8 mouse cellular contexts compared by ENCODE assay signal in genomic region chr1:59912413-59913157, GRCm38 (mm10). TPM values are rescaled to one million over a fixed set of nuclear protein-coding genes. Genes with fewer than 3 reads are reported as not detected.
DNase-seq lines count a peak whose midpoint lies in the region; ATAC-seq and TF ChIP-seq lines count a peak whose summit lies in the region.

Gene Fam117b, plus strand, starts transcription at chr1:59913006.

- H3ac ChIP-seq in C2C12 (ENCODE audit: control insufficient read depth, insufficient read length, low read depth) (peak within 1 kb of the TSS; percentile 94), myocyte (ENCODE audit: control insufficient read depth, insufficient read length) (peak within 1 kb of the TSS; percentile 96)

- peak; percentile 95 for ATAC-seq in heart, embryonic 11.5 days (replicated peaks; ENCODE audit: insufficient number of reproducible peaks, low FRiP score, low TSS enrichment)
- peak; percentile 97 for ATAC-seq in kidney, embryonic 16.5 days (ENCODE audit: low FRiP score, low TSS enrichment)

- peak; percentile 25 for TF ChIP-seq CTCF in C2C12 (IDR thresholded peaks at IDR 0.05; ENCODE audit: control insufficient read depth, insufficient read depth, insufficient read length)
- TF ChIP-seq CTCF in brain, embryonic 14.5 days (IDR thresholded peaks at IDR 0.05; ENCODE audit: borderline replicate concordance, extremely low read depth, insufficient read depth, insufficient read length): no peak
- no peak for TF ChIP-seq CTCF in liver, adult 2 months (IDR thresholded peaks at IDR 0.05; ENCODE audit: low read depth, low read length)

- H3K79me3 ChIP-seq in C2C12 (ENCODE audit: low read depth): peaks cover 19% of the 10 kb centered on the region

- DNase-seq in brain, embryonic 14.5 days (ENCODE audit: low read depth): peak; percentile 99
- peak; percentile 76 for DNase-seq in liver, adult 2 months (ENCODE audit: extremely low read depth, low read depth, low spot score)
- peak; percentile 98 for DNase-seq in splenic B cell, adult 2 months (ENCODE audit: low read depth, low spot score)

- H3K4me3 ChIP-seq in C2C12 (ENCODE audit: insufficient read depth, poor library complexity, severe bottlenecking): peak within 1 kb of the TSS; percentile 78
- H3K4me3 ChIP-seq in erythroblast, embryonic 14.5 days (replicated peaks): peak within 1 kb of the TSS; percentile 94
- H3K4me3 ChIP-seq in heart, embryonic 11.5 days (ENCODE audit: low read depth, low read length): peak within 1 kb of the TSS; percentile 97
- H3K4me3 ChIP-seq in kidney, embryonic 16.5 days (ENCODE audit: low read length): peak within 1 kb of the TSS; percentile 97
- peak within 1 kb of the TSS; percentile 95 for H3K4me3 ChIP-seq in liver, adult 2 months (ENCODE audit: insufficient read depth, low read depth, low read length)
- peak within 1 kb of the TSS; percentile 35 for H3K4me3 ChIP-seq in myocyte

- H3K4me1 ChIP-seq in erythroblast, embryonic 14.5 days (ENCODE audit: control insufficient read depth): peaks cover 34% of the 10 kb centered on the region
- peaks cover 11% of the 10 kb centered on the region for H3K4me1 ChIP-seq in heart, embryonic 11.5 days (ENCODE audit: control insufficient read depth, insufficient read depth, low read length)
- H3K4me1 ChIP-seq in kidney, embryonic 16.5 days (ENCODE audit: insufficient read depth, low read length): peaks cover 22% of the 10 kb centered on the region
- H3K4me1 ChIP-seq in liver, adult 2 months (ENCODE audit: control insufficient read depth, insufficient read depth, low read length): no peaks in the 10 kb centered on the region

- H3K9me3 ChIP-seq in erythroblast, embryonic 14.5 days (ENCODE audit: control insufficient read depth, low read length): no peaks in the 10 kb centered on the region
- no peaks in the 10 kb centered on the region for H3K9me3 ChIP-seq in heart, embryonic 11.5 days (replicated peaks; ENCODE audit: control insufficient read depth, low read length)
- no peaks in the 10 kb centered on the region for H3K9me3 ChIP-seq in kidney, embryonic 16.5 days (ENCODE audit: low read length)

- H3K36me3 ChIP-seq in C2C12 (ENCODE audit: control insufficient read depth, insufficient read depth): no peaks in the 10 kb centered on the region
- no peaks in the 10 kb centered on the region for H3K36me3 ChIP-seq in erythroblast, embryonic 14.5 days (ENCODE audit: control insufficient read depth)
- no peaks in the 10 kb centered on the region for H3K36me3 ChIP-seq in heart, embryonic 11.5 days (ENCODE audit: control insufficient read depth, insufficient read depth, low read length)
- H3K36me3 ChIP-seq in kidney, embryonic 16.5 days (ENCODE audit: insufficient read depth, low read length): no peaks in the 10 kb centered on the region
- no peaks in the 10 kb centered on the region for H3K36me3 ChIP-seq in liver, adult 2 months (ENCODE audit: control insufficient read depth, insufficient read depth, low read length)
- H3K36me3 ChIP-seq in myocyte (ENCODE audit: control insufficient read depth, insufficient read depth): no peaks in the 10 kb centered on the region
- no peaks in the 10 kb centered on the region for H3K36me3 ChIP-seq in splenic B cell, adult 2 months (ENCODE audit: control insufficient read depth, insufficient read depth, low read length, poor library complexity, severe bottlenecking)

- peaks cover 43% of the 10 kb centered on the region for H3K79me2 ChIP-seq in C2C12 (ENCODE audit: control insufficient read depth, insufficient read depth)
- H3K79me2 ChIP-seq in liver, adult 2 months (ENCODE audit: control insufficient read depth, insufficient read depth, low read length): peaks cover 11% of the 10 kb centered on the region
- H3K79me2 ChIP-seq in myocyte (ENCODE audit: control insufficient read depth, insufficient read depth): peaks cover 33% of the 10 kb centered on the region

- H3K9ac ChIP-seq in heart, embryonic 11.5 days (ENCODE audit: low read depth, low read length): peak within 1 kb of the TSS; percentile 93
- H3K9ac ChIP-seq in kidney, embryonic 16.5 days (replicated peaks; ENCODE audit: low read length): peak within 1 kb of the TSS; percentile 97
- peak within 1 kb of the TSS; percentile 99 for H3K9ac ChIP-seq in liver, adult 2 months (ENCODE audit: low read depth, low read length)

- under 1% methylated on average over 67 of the region's 72 CpGs for WGBS in heart, embryonic 11.5 days (ENCODE audit: insufficient replicate concordance)
- WGBS in kidney, embryonic 16.5 days: under 1% methylated on average over 57 of the region's 72 CpGs
- under 1% methylated on average over 72 of the region's 72 CpGs for WGBS in liver, adult 2 months

- H3K27me3 ChIP-seq in C2C12 (ENCODE audit: control insufficient read depth, insufficient read depth, insufficient read length) (no peaks in the 10 kb centered on the region), myocyte (ENCODE audit: control insufficient read depth, insufficient read depth, insufficient read length) (no peaks in the 10 kb centered on the region)
- H3K27me3 ChIP-seq in erythroblast, embryonic 14.5 days (ENCODE audit: control insufficient read depth): no peaks in the 10 kb centered on the region
- no peaks in the 10 kb centered on the region for H3K27me3 ChIP-seq in heart, embryonic 11.5 days (ENCODE audit: control insufficient read depth, insufficient read depth, low read length)
- H3K27me3 ChIP-seq in kidney, embryonic 16.5 days (ENCODE audit: insufficient read depth, low read length): no peaks in the 10 kb centered on the region
- H3K27me3 ChIP-seq in liver, adult 2 months (ENCODE audit: control insufficient read depth, insufficient read depth, low read length): peaks cover 2% of the 10 kb centered on the region; the same call in 1 of the 2 replicates
- H3K27me3 ChIP-seq in splenic B cell, adult 2 months (ENCODE audit: control insufficient read depth, insufficient read depth, low read length, poor library complexity, severe bottlenecking): no peaks in the 10 kb centered on the region

- H3K4me2 ChIP-seq in heart, embryonic 11.5 days: peak within 1 kb of the TSS; percentile 85
- peak within 1 kb of the TSS; percentile 67 for H3K4me2 ChIP-seq in kidney, embryonic 16.5 days (replicated peaks; ENCODE audit: low read depth, low read length)
- H3K4me2 ChIP-seq in myocyte (ENCODE audit: low read depth): peak within 1 kb of the TSS; percentile 84

- TF ChIP-seq POLR2A in brain, embryonic 14.5 days (IDR thresholded peaks at IDR 0.05; ENCODE audit: borderline replicate concordance, extremely low read depth, insufficient read depth, insufficient read length, poor library complexity, severe bottlenecking): peak; percentile 93
- peak; percentile 52 for TF ChIP-seq POLR2A in liver, adult 2 months (IDR thresholded peaks at IDR 0.05; ENCODE audit: extremely low read depth, insufficient read depth, low read length)
- TF ChIP-seq POLR2A in myocyte (IDR thresholded peaks at IDR 0.05; ENCODE audit: insufficient read length, low read depth): peak; percentile 80

- H3K27ac ChIP-seq in heart, embryonic 11.5 days (ENCODE audit: low read depth, low read length): peak within 1 kb of the TSS; percentile 94
- peak within 1 kb of the TSS; percentile 94 for H3K27ac ChIP-seq in kidney, embryonic 16.5 days (ENCODE audit: low read length)
- peak within 1 kb of the TSS; percentile 68 for H3K27ac ChIP-seq in liver, adult 2 months (replicated peaks; ENCODE audit: insufficient read depth, low read depth, low read length)

TF ChIP-seq in C2C12, 6 proteins besides CTCF, POLR2A, EP300 and RAD21:
- no peak for TF ChIP-seq FOSL1 (IDR thresholded peaks at IDR 0.05; ENCODE audit: insufficient read depth, low read length, poor library complexity, severe bottlenecking)
- TF ChIP-seq CEBPB (IDR thresholded peaks at IDR 0.05; ENCODE audit: low read depth): no peak
- TF ChIP-seq USF1 (IDR thresholded peaks at IDR 0.05; ENCODE audit: low read depth): no peak
- no peak for TF ChIP-seq MAX (IDR thresholded peaks at IDR 0.05)
- TF ChIP-seq MYOD1 (IDR thresholded peaks at IDR 0.05; ENCODE audit: control insufficient read depth, insufficient read length, low read depth): no peak
- no peak for TF ChIP-seq MYOG (IDR thresholded peaks at IDR 0.05; ENCODE audit: control insufficient read depth, extremely low read depth, insufficient read length)

TF ChIP-seq in myocyte, 11 proteins besides CTCF, POLR2A, EP300 and RAD21:
- TF ChIP-seq SRF (IDR thresholded peaks at IDR 0.05; ENCODE audit: control insufficient read depth, insufficient read length, low read depth) (no peak), MYOD1 (IDR thresholded peaks at IDR 0.05; ENCODE audit: control insufficient read depth in 1 of 3, insufficient read length in 2 of 3, low read depth in 2 of 3) (peak in 1 of 3 experiments; percentile 32), POLR2AphosphoS2 (IDR thresholded peaks at IDR 0.05; ENCODE audit: insufficient read length, low read depth) (peak; percentile 86), REST (IDR thresholded peaks at IDR 0.05; ENCODE audit: insufficient read depth, insufficient read length) (peak; percentile 49), TCF12 (IDR thresholded peaks at IDR 0.05; ENCODE audit: insufficient read depth, poor library complexity, severe bottlenecking) (no peak)

RNA-seq across cellular contexts. Expression of gene Fam117b, which starts in this region (rescaled TPM):
- polyA plus RNA-seq in C2C12 (2012; fragmentation: generic; extraction: Trizol) (5.8 TPM), myocyte (2012; fragmentation: generic; extraction: Trizol) (4.3 TPM)
- 42.6 and 71.0 TPM in 2 replicates for polyA plus RNA-seq in brain, embryonic 14.5 days (2012; rRNA removed)
- polyA plus RNA-seq in erythroblast, embryonic 14.5 days (2012): 0.13 and 0.19 TPM in 2 replicates
- polyA plus RNA-seq in heart, embryonic 11.5 days (2014; fragmentation: Nextera tagmentation; extraction: Ambion mirVana): 5.3 and 5.9 TPM in 2 replicates
- polyA plus RNA-seq in kidney, embryonic 16.5 days (2015; fragmentation: Nextera tagmentation; extraction: Ambion mirVana): 8.0 and 8.3 TPM in 2 replicates
- 3.7 and 3.9 TPM in 2 replicates for total RNA-seq in liver, adult 2 months (2014; rRNA removed)
- polyA plus RNA-seq in liver, adult 2 months (2012; rRNA removed): 1.4 and 2.0 TPM in 2 replicates

Comparison
In these comparisons a context has a peak if more than half of its experiments do, and no peak if none do; other contexts are left out.
1. Peak in every context shown above with its lines: DNase-seq, ATAC-seq, H3K4me3 ChIP-seq and H3K27ac ChIP-seq.
2. H3K4me3 ChIP-seq: peak in every context shown above with its lines; median percentile 97 in heart, embryonic 11.5 days; 97 in kidney, embryonic 16.5 days; 95 in liver, adult 2 months; 94 in erythroblast, embryonic 14.5 days; 78 in C2C12; 35 in myocyte.